Mouse (Mus musculus) heart, postnatal 0 days (tissue): ENCODE data around the gene Cnp.

ENCODE experiments used
- CTCF ChIP-seq: IDR thresholded peaks from 2 replicates; pipeline ENCODE4 v1.5.1; 2016; ENCODE audit warnings: antibody characterized with exemption, control low read depth, low read depth
- EP300 ChIP-seq: IDR thresholded peaks from 2 replicates; pipeline ENCODE4 v1.6.1; 2016; ENCODE audit warnings: antibody characterized with exemption, low read depth

GRCm38 (mm10) chr11:100618761-100619484 is 44.2 kb downstream of the Cnp start, which contains the start of gene Nkiras2:
- TF ChIP-seq CTCF (no peak), EP300 (no peak)
